Mouse (Mus musculus) forebrain, embryonic 11.5 days (tissue): ENCODE data around the gene Atp6v0a1. TPM values are rescaled to one million over a fixed set of nuclear protein-coding genes. Genes with fewer than 3 reads are reported as not detected.

ENCODE experiments used
- ATAC-seq: fragments of 200-750 bp; cut with Nextera tagmentation; replicated peaks from 2 replicates; pipeline ENCODE4 v1.8.0; 2017; ENCODE audit warnings: moderate TSS enrichment; ENCODE audit not compliant: low FRiP score
- DNase-seq: peaks from one replicate; pipeline ENCODE4 v3.0.0-alpha.2; 2017; ENCODE audit warnings: low spot score
- H3K27ac ChIP-seq: fragments of 300-500 bp; sonication (generic); 2 replicates; pipeline ENCODE4 v1.5.1; 2014; ENCODE audit warnings: low read depth, low read length
- H3K27me3 ChIP-seq: fragments of 300-500 bp; sonication (generic); 2 replicates; pipeline ENCODE4 v1.6.1; 2014; ENCODE audit warnings: mild to moderate bottlenecking, low read length, mixed read lengths; ENCODE audit not compliant: control insufficient read depth, insufficient read depth
- H3K36me3 ChIP-seq: fragments of 300-500 bp; sonication (generic); 2 replicates; pipeline ENCODE4 v1.6.1; 2014; ENCODE audit warnings: mild to moderate bottlenecking, low read length, moderate library complexity, mixed read lengths; ENCODE audit not compliant: control insufficient read depth, insufficient read depth
- H3K4me1 ChIP-seq: fragments of 300-500 bp; sonication (generic); replicated peaks from 2 replicates; pipeline ENCODE4 v1.6.1; 2014; ENCODE audit warnings: low read length, mixed read lengths; ENCODE audit not compliant: control insufficient read depth, insufficient read depth
- H3K4me2 ChIP-seq: fragments of 300-500 bp; sonication (generic); 2 replicates; pipeline ENCODE4 v1.6.1; 2014; ENCODE audit warnings: low read depth, mild to moderate bottlenecking, low read length, moderate library complexity, mixed read lengths; ENCODE audit not compliant: severe bottlenecking
- H3K4me3 ChIP-seq: fragments of 300-500 bp; sonication (generic); 2 replicates; pipeline ENCODE4 v1.5.1; 2014; ENCODE audit warnings: low read depth, low read length
- H3K9ac ChIP-seq: fragments of 300-500 bp; sonication (generic); 2 replicates; pipeline ENCODE4 v1.6.1; 2014; ENCODE audit warnings: low read length
- H3K9me3 ChIP-seq: fragments of 300-500 bp; sonication (generic); 2 replicates; pipeline ENCODE4 v1.6.1; 2016; ENCODE audit warnings: low read length, mixed read lengths; ENCODE audit not compliant: control insufficient read depth
- WGBS: fragments of 180-500 bp; shearing (Covaris S2); extraction: QIAGEN DNeasy Blood & Tissue Kit; methylation state at CpG from one replicate; pipeline ENCODE4 v1.1.7; 2014; 5-methylcytosine and 5-hydroxymethylcytosine counted together
- polyA plus RNA-seq: library from polyadenylated mRNA; unstranded; fragments of >200 nt; fragmentation: Nextera tagmentation; extraction: Ambion mirVana; gene quantifications from 2 replicates; pipeline ENCODE4 v1.2.1, GENCODE M21; 2014

The Atp6v0a1 gene
- polyA plus RNA-seq, 1 experiment from 2014 or later, result 47.0 TPM

GRCm38 (mm10) chr11:100985607-100986006 is 23.6 kb upstream of the Atp6v0a1 start:
- H3K9ac ChIP-seq, result no peak overlapping the region
- ATAC-seq, result no peak
- H3K4me3 ChIP-seq, result no peak overlapping the region
- H3K27me3 ChIP-seq, result peaks cover 10% of the 10 kb centered on the region; the same call in 1 of the 2 replicates
- no peak for DNase-seq
- no peaks in the 10 kb centered on the region for H3K4me1 ChIP-seq
- H3K27ac ChIP-seq, result no peak overlapping the region
- no peak overlapping the region for H3K4me2 ChIP-seq
- WGBS, result 55% methylated on average over 3 of the region's 3 CpGs
- H3K36me3 ChIP-seq, result no peaks in the 10 kb centered on the region
- H3K9me3 ChIP-seq, result no peaks in the 10 kb centered on the region

GRCm38 (mm10) chr11:100988674-100989073 is 20.6 kb upstream of the Atp6v0a1 start:
- Histone ChIP-seq H3K36me3 (no peaks in the 10 kb centered on the region), H3K9me3 (no peaks in the 10 kb centered on the region), H3K4me1 (no peaks in the 10 kb centered on the region), H3K27me3 (no peaks in the 10 kb centered on the region), H3K9ac (no peak overlapping the region), H3K27ac (no peak overlapping the region), H3K4me3 (no peak overlapping the region), H3K4me2 (no peak overlapping the region)
- DNase-seq (no peak), ATAC-seq (no peak)
- 87% methylated on average over 3 of the region's 3 CpGs for WGBS

GRCm38 (mm10) chr11:100989666-100990065 is 19.6 kb upstream of the Atp6v0a1 start:
- Histone ChIP-seq H3K4me1 (no peaks in the 10 kb centered on the region), H3K9ac (no peak overlapping the region), H3K36me3 (no peaks in the 10 kb centered on the region), H3K9me3 (no peaks in the 10 kb centered on the region), H3K4me2 (no peak overlapping the region), H3K27ac (no peak overlapping the region), H3K4me3 (no peak overlapping the region), H3K27me3 (no peaks in the 10 kb centered on the region)
- DNase-seq (no peak), ATAC-seq (no peak)
- 69% methylated on average over 2 of the region's 2 CpGs for WGBS

- Histone ChIP-seq H3K27ac (no peak overlapping the region), H3K4me3 (no peak overlapping the region), H3K4me1 (no peaks in the 10 kb centered on the region), H3K36me3 (no peaks in the 10 kb centered on the region), H3K9me3 (no peaks in the 10 kb centered on the region), H3K9ac (no peak overlapping the region), H3K27me3 (no peaks in the 10 kb centered on the region), H3K4me2 (no peak overlapping the region)
- 31% methylated on average over 6 of the region's 6 CpGs for WGBS
- no peak for ATAC-seq
- peak; percentile 57 for DNase-seq
These were observed 18.2 kb upstream of the Atp6v0a1 start for GRCm38 (mm10) chr11:100991027-100991534.

GRCm38 (mm10) chr11:100993437-100993836 is 15.8 kb upstream of the Atp6v0a1 start:
- no peaks in the 10 kb centered on the region for H3K4me1 ChIP-seq
- no peak overlapping the region for H3K4me3 ChIP-seq
- no peaks in the 10 kb centered on the region for H3K9me3 ChIP-seq
- 86% methylated on average over 2 of the region's 2 CpGs for WGBS
- no peaks in the 10 kb centered on the region for H3K27me3 ChIP-seq
- H3K9ac ChIP-seq, result no peak overlapping the region
- H3K4me2 ChIP-seq, result no peak overlapping the region
- H3K27ac ChIP-seq, result no peak overlapping the region
- H3K36me3 ChIP-seq, result no peaks in the 10 kb centered on the region
- DNase-seq, result no peak
- no peak for ATAC-seq

- H3K4me1 ChIP-seq, result no peaks in the 10 kb centered on the region
- no peak overlapping the region for H3K27ac ChIP-seq
- ATAC-seq, result no peak
- H3K27me3 ChIP-seq, result no peaks in the 10 kb centered on the region
- H3K4me2 ChIP-seq, result no peak overlapping the region
- no peaks in the 10 kb centered on the region for H3K9me3 ChIP-seq
- 67% methylated on average over 9 of the region's 9 CpGs for WGBS
- H3K36me3 ChIP-seq, result no peaks in the 10 kb centered on the region
- DNase-seq, result no peak
- H3K9ac ChIP-seq, result no peak overlapping the region
- H3K4me3 ChIP-seq, result no peak overlapping the region
These were observed 15.0 kb upstream of the Atp6v0a1 start for GRCm38 (mm10) chr11:100994233-100994632.

- H3K4me2 ChIP-seq, result no peak overlapping the region
- H3K27me3 ChIP-seq, result no peaks in the 10 kb centered on the region
- no peaks in the 10 kb centered on the region for H3K4me1 ChIP-seq
- ATAC-seq (no peak), DNase-seq (no peak)
- no peak overlapping the region for H3K27ac ChIP-seq
- WGBS, result 74% methylated on average over 5 of the region's 5 CpGs
- no peak overlapping the region for H3K9ac ChIP-seq
- H3K36me3 ChIP-seq, result no peaks in the 10 kb centered on the region
- no peak overlapping the region for H3K4me3 ChIP-seq
- no peaks in the 10 kb centered on the region for H3K9me3 ChIP-seq
These were observed 14.6 kb upstream of the Atp6v0a1 start for GRCm38 (mm10) chr11:100994655-100995054.

- DNase-seq (no peak), ATAC-seq (no peak)
- H3K27me3 ChIP-seq, result no peaks in the 10 kb centered on the region
- no peak overlapping the region for H3K27ac ChIP-seq
- no peak overlapping the region for H3K9ac ChIP-seq
- no peaks in the 10 kb centered on the region for H3K4me1 ChIP-seq
- H3K4me2 ChIP-seq, result no peak overlapping the region
- H3K9me3 ChIP-seq, result no peaks in the 10 kb centered on the region
- no peaks in the 10 kb centered on the region for H3K36me3 ChIP-seq
- WGBS, result 90% methylated on average over 4 of the region's 4 CpGs
- H3K4me3 ChIP-seq, result no peak overlapping the region
These were observed 12.8 kb upstream of the Atp6v0a1 start for GRCm38 (mm10) chr11:100996501-100996900.

- no peaks in the 10 kb centered on the region for H3K4me1 ChIP-seq
- no peak overlapping the region for H3K4me2 ChIP-seq
- DNase-seq (no peak), ATAC-seq (no peak)
- no peaks in the 10 kb centered on the region for H3K9me3 ChIP-seq
- no peak overlapping the region for H3K4me3 ChIP-seq
- H3K36me3 ChIP-seq, result no peaks in the 10 kb centered on the region
- no peak overlapping the region for H3K27ac ChIP-seq
- WGBS, result 78% methylated on average over 2 of the region's 2 CpGs
- H3K27me3 ChIP-seq, result no peaks in the 10 kb centered on the region
- no peak overlapping the region for H3K9ac ChIP-seq
These were observed 10.4 kb upstream of the Atp6v0a1 start for GRCm38 (mm10) chr11:100998836-100999235.
